Mouse (Mus musculus) liver, postnatal 0 days (tissue): ENCODE results near the gene Skil. TPM values are rescaled to one million over a fixed set of nuclear protein-coding genes. Genes with fewer than 3 reads are reported as not detected.

Experiments
- ATAC-seq: fragments of 200-750 bp; cut with Nextera tagmentation; 2 replicates; pipeline ENCODE4 v1.8.0; 2017; ENCODE audit warnings: mild to moderate bottlenecking, moderate library complexity
- DNase-seq: peaks from one replicate; pipeline ENCODE4 v3.0.0-alpha.2; 2016
- H3K27ac ChIP-seq: fragments of 300-500 bp; sonication (generic); 2 replicates; pipeline ENCODE4 v1.5.1; 2014; ENCODE audit warnings: antibody characterized with exemption, moderate library complexity, mild to moderate bottlenecking, low read depth
- H3K27me3 ChIP-seq: fragments of 300-500 bp; sonication (generic); 2 replicates; pipeline ENCODE4 v1.6.1; 2014; ENCODE audit warnings: low read length, control low read depth, mixed read lengths; ENCODE audit not compliant: insufficient read depth
- H3K36me3 ChIP-seq: fragments of 300-500 bp; sonication (generic); replicated peaks from 2 replicates; pipeline ENCODE4 v1.6.1; 2014; ENCODE audit warnings: mild to moderate bottlenecking, control low read depth, low read length, moderate library complexity, mixed read lengths; ENCODE audit not compliant: insufficient read depth
- H3K4me1 ChIP-seq: fragments of 300-500 bp; sonication (generic); 2 replicates; pipeline ENCODE4 v1.6.1; 2014; ENCODE audit warnings: antibody characterized with exemption, mild to moderate bottlenecking, control low read depth; ENCODE audit not compliant: insufficient read depth
- H3K4me2 ChIP-seq: fragments of 300-500 bp; sonication (generic); 2 replicates; pipeline ENCODE4 v1.6.1; 2014; ENCODE audit warnings: low read depth, mild to moderate bottlenecking, low read length, moderate library complexity, mixed read lengths
- H3K4me3 ChIP-seq: fragments of 300-500 bp; sonication (generic); 2 replicates; pipeline ENCODE4 v1.5.1; 2014; ENCODE audit warnings: low read depth, low read length
- H3K9ac ChIP-seq: fragments of 300-500 bp; sonication (generic); replicated peaks from 2 replicates; pipeline ENCODE4 v1.6.1; 2014; ENCODE audit warnings: mild to moderate bottlenecking, moderate library complexity
- H3K9me3 ChIP-seq: fragments of 300-500 bp; sonication (generic); 2 replicates; pipeline ENCODE4 v1.6.1; 2016; ENCODE audit warnings: mild to moderate bottlenecking, control low read depth, low read length, mixed read lengths
- CTCF ChIP-seq: sonication (generic); IDR thresholded peaks from 2 replicates; pipeline ENCODE4 v1.5.1; 2016; ENCODE audit warnings: antibody characterized with exemption, low read depth
- EP300 ChIP-seq: IDR thresholded peaks from 2 replicates; pipeline ENCODE4 v1.6.1; 2016; ENCODE audit warnings: antibody characterized with exemption, low read depth, mild to moderate bottlenecking
- WGBS: fragments of 180-500 bp; shearing (Covaris S2); extraction: QIAGEN DNeasy Blood & Tissue Kit; methylation state at CpG from one replicate; pipeline ENCODE4 v1.1.7; 2014; ENCODE audit not compliant: insufficient replicate concordance; 5-methylcytosine and 5-hydroxymethylcytosine counted together
- polyA plus RNA-seq: library from polyadenylated mRNA; unstranded; fragments of >200 nt; fragmentation: Nextera tagmentation; extraction: Ambion mirVana; gene quantifications from 2 replicates; pipeline ENCODE4 v1.2.1, GENCODE M21; 2015

Skil gene
- polyA plus RNA-seq, 1 experiment from 2014 or later: 8.2 TPM

DNA sequence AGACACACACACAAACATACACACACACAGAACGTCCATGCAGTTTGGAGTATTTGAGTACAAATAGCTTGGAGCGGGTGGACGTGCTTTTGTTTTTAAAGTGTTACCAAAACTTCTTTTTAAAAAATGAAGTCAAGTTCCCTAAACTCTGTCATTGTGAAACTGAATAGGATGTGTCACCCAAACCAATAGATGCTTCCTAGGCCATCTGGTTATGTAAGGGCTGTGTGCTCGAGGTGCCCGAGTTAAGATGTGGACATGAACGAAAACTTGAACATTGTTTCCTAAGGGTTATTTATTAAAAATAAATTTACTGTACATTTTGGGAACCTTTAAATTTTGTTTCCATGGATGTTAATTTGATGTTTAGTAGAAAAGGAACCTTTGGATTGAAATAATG lies 11.7 kb downstream of the Skil start:
- TF ChIP-seq CTCF (no peak), EP300 (no peak)
- peak; percentile 20; the same call in 1 of the 2 replicates for ATAC-seq
- H3K27me3 ChIP-seq: no peaks in the 10 kb centered on the region
- H3K4me3 ChIP-seq: no peak overlapping the region
- no peaks in the 10 kb centered on the region for H3K9me3 ChIP-seq
- H3K27ac ChIP-seq: no peak overlapping the region; the same call in 1 of the 2 replicates
- no peak overlapping the region for H3K4me2 ChIP-seq
- WGBS: 66% methylated on average over 6 of the region's 6 CpGs
- H3K4me1 ChIP-seq: peaks cover 11% of the 10 kb centered on the region
- H3K36me3 ChIP-seq: peaks cover 3% of the 10 kb centered on the region
- DNase-seq: no peak
- H3K9ac ChIP-seq: no peak overlapping the region

- no peak for DNase-seq
- no peak overlapping the region for H3K27ac ChIP-seq
- no peak overlapping the region for H3K9ac ChIP-seq
- H3K4me2 ChIP-seq: no peak overlapping the region
- H3K4me1 ChIP-seq: peaks cover 11% of the 10 kb centered on the region
- WGBS: 71% methylated on average over 4 of the region's 4 CpGs
- peaks cover 9% of the 10 kb centered on the region for H3K36me3 ChIP-seq
- no peaks in the 10 kb centered on the region for H3K9me3 ChIP-seq
- no peak overlapping the region for H3K4me3 ChIP-seq
- no peaks in the 10 kb centered on the region for H3K27me3 ChIP-seq
- no peak for TF ChIP-seq CTCF
- no peak for TF ChIP-seq EP300
- peak; percentile 85 for ATAC-seq
These were observed 12.8 kb downstream of the Skil start for GRCm38 (mm10) chr3:31107674-31108073.

GRCm38 (mm10) chr3:31109108-31109507 lies 14.2 kb downstream of the Skil start:
- TF ChIP-seq CTCF (peak; percentile 43), EP300 (no peak)
- Histone ChIP-seq H3K36me3 (peaks cover 16% of the 10 kb centered on the region), H3K27me3 (no peaks in the 10 kb centered on the region), H3K4me2 (no peak overlapping the region), H3K27ac (no peak overlapping the region), H3K9me3 (no peaks in the 10 kb centered on the region), H3K4me1 (peaks cover 11% of the 10 kb centered on the region), H3K4me3 (no peak overlapping the region), H3K9ac (no peak overlapping the region)
- WGBS: 74% methylated on average over 3 of the region's 3 CpGs
- DNase-seq (no peak), ATAC-seq (peak; percentile 24; the same call in 1 of the 2 replicates)

DNA sequence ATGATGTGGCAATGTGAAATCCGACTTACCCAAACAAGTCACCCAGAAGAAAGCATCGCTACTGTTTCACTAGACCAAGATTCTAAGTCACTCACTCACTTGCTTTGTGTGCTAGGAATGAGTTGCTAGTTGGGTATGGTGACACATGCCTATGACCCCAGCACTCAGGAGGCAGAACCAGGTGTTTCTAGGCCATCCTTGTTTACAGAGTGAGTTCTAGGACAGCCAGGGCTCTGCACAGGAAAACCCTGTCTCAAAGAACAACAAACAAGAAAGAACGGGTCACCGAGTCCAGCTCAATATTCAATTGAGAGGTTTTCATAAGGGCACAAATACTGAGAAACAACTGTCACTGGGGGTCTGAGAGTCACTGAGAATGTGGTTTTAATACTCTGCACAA lies 28.2 kb downstream of the Skil start:
- ATAC-seq (peak; percentile 98), DNase-seq (peak; percentile 38)
- peaks cover 22% of the 10 kb centered on the region for H3K36me3 ChIP-seq
- H3K9me3 ChIP-seq: no peaks in the 10 kb centered on the region
- H3K9ac ChIP-seq: no peak overlapping the region
- H3K27me3 ChIP-seq: no peaks in the 10 kb centered on the region
- peak overlapping the region; percentile 87 for H3K27ac ChIP-seq
- no peak overlapping the region for H3K4me3 ChIP-seq
- H3K4me1 ChIP-seq: no peaks in the 10 kb centered on the region
- WGBS: 67% methylated on average over 4 of the region's 4 CpGs
- H3K4me2 ChIP-seq: no peak overlapping the region
- TF ChIP-seq CTCF: no peak
- TF ChIP-seq EP300: peak; percentile 76

DNA sequence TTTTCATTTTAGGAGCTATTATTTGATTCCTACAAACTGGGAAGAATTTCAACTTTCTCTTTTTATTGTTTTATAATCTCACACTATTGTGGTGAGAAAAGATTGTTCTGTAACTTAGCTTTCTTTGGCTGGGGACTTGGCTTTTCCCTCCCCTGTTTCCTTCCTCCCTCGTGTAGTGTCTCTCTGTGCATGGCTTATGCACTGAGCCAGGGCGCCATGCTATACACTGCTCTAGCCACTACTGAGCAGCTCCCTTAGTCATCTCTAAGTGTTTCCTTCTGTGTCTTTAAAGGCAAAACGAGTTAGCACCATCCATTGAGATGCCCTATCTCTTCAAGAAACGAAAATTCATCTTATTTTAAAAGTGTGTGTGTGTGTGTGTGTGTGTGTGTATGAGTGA lies 31.4 kb downstream of the Skil start:
- ATAC-seq (no peak), DNase-seq (no peak)
- Histone ChIP-seq H3K4me1 (no peaks in the 10 kb centered on the region), H3K27me3 (no peaks in the 10 kb centered on the region), H3K27ac (no peak overlapping the region), H3K9ac (no peak overlapping the region), H3K36me3 (peaks cover under 1% of the 10 kb centered on the region; the same call in 1 of the 2 replicates), H3K9me3 (no peaks in the 10 kb centered on the region), H3K4me3 (no peak overlapping the region), H3K4me2 (no peak overlapping the region)
- no peak for TF ChIP-seq EP300
- TF ChIP-seq CTCF: no peak
- WGBS: 47% methylated on average over 4 of the region's 4 CpGs

DNA sequence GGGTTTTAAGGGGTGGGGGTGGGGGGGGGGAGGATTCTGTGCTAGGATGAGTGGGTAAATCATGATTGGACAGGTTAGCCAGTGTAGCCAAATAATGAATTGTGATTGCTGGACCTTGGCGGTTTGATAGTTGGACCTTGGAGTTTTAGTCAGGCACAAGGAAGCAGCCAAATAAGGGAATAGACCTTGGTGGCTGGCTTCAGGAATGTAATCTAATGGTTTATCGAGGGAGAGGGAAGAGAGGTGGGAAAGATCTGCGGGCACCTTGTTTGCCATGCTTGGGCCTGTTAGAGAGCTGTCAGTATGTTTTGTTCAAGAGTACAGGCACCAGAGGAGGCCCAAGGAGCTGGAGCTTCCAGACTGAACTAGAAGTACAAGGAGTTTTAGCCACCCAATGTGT lies 32.0 kb downstream of the Skil start:
- ATAC-seq (no peak), DNase-seq (no peak)
- Histone ChIP-seq H3K9me3 (no peaks in the 10 kb centered on the region), H3K4me2 (no peak overlapping the region), H3K27ac (no peak overlapping the region), H3K27me3 (no peaks in the 10 kb centered on the region), H3K9ac (no peak overlapping the region), H3K4me3 (no peak overlapping the region), H3K4me1 (no peaks in the 10 kb centered on the region), H3K36me3 (no peaks in the 10 kb centered on the region; the same call in 1 of the 2 replicates)
- 80% methylated on average over 3 of the region's 3 CpGs for WGBS
- TF ChIP-seq EP300 (no peak), CTCF (no peak)

DNA sequence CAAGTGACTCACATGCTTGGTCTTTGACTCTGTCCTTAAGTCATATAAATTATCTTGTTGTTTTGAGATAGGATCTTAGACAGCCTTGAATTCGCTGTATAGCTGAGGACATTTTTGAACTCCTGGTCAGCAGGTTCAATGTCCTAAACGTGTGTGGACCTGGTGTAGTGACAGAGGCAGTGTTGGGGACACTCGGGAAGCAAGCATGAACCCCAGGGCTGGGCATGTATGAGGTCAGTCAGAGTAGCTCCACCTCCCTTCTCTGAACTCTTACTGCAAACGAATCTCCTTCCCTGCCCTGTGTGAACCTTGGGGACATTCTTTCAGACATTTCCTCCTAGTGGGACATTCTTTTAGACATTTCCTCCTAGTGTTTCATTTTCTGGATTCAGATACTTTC lies 34.9 kb downstream of the Skil start:
- DNase-seq (no peak), ATAC-seq (peak; percentile 72)
- Histone ChIP-seq H3K9ac (no peak overlapping the region), H3K27me3 (no peaks in the 10 kb centered on the region), H3K27ac (peak overlapping the region; percentile 40; the same call in 1 of the 2 replicates), H3K4me1 (peaks cover 19% of the 10 kb centered on the region), H3K4me2 (no peak overlapping the region), H3K4me3 (no peak overlapping the region), H3K36me3 (no peaks in the 10 kb centered on the region), H3K9me3 (no peaks in the 10 kb centered on the region)
- no peak for TF ChIP-seq EP300
- TF ChIP-seq CTCF: no peak
- WGBS: 30% methylated on average over 4 of the region's 4 CpGs
